Comparison of ENCODE assay signal across 18 mouse cellular contexts in genomic region chr3:56489154-56489553, GRCm38 (mm10).
"Had no signal": no experiment of that assay in that cellular context is flagged by ENCODE, and none has a peak within 500 bp of the region (broad histone marks: within the 10 kb centered on the region; RNA-seq: fewer than 3 reads in every experiment).

No protein-coding gene starts in this region.

- H3K4me1 ChIP-seq: limb, embryonic 12.5 days; liver, embryonic 13.5 days; lung, embryonic 15.5 days; megakaryocyte, embryonic 14.5 days; neural tube, embryonic 12.5 days; stomach, embryonic 15.5 days had no signal

- ATAC-seq: liver, postnatal 0 days; midbrain, embryonic 15.5 days had no signal

- H3K4me3 ChIP-seq: layer of hippocampus, adult 2 months; limb, embryonic 12.5 days; liver, embryonic 13.5 days; lung, embryonic 15.5 days; megakaryocyte, embryonic 14.5 days; midbrain, embryonic 15.5 days; neural tube, embryonic 12.5 days; stomach, embryonic 15.5 days had no signal

- H3K9ac ChIP-seq: limb, embryonic 12.5 days; liver, embryonic 13.5 days; liver, postnatal 0 days; lung, embryonic 15.5 days; midbrain, embryonic 15.5 days; neural tube, embryonic 12.5 days; stomach, embryonic 15.5 days had no signal

- H3K9me3 ChIP-seq: limb, embryonic 12.5 days; liver, embryonic 13.5 days; lung, embryonic 15.5 days; midbrain, embryonic 15.5 days; neural tube, embryonic 12.5 days; stomach, embryonic 15.5 days had no signal

- DNase-seq: kidney, postnatal 10 days; kidney, postnatal 4 days; liver; liver, embryonic 13.5 days; liver, postnatal 0 days; lung, postnatal 14 days; right cerebral cortex, postnatal 14 days; thymus, adult 2 months; thymus, postnatal 25 days had no signal

- H3K27ac ChIP-seq: layer of hippocampus, adult 2 months; limb, embryonic 12.5 days; liver, embryonic 13.5 days; lung, embryonic 15.5 days; macrophage; midbrain, embryonic 15.5 days; neural tube, embryonic 12.5 days; stomach, embryonic 15.5 days had no signal

- H3K36me3 ChIP-seq: limb, embryonic 12.5 days; liver, embryonic 13.5 days; lung, embryonic 15.5 days; midbrain, embryonic 15.5 days; neural tube, embryonic 12.5 days; stomach, embryonic 15.5 days had no signal

- H3K4me2 ChIP-seq: limb, embryonic 12.5 days; liver, embryonic 13.5 days; lung, embryonic 15.5 days; midbrain, embryonic 11.5 days; midbrain, embryonic 15.5 days; neural tube, embryonic 12.5 days; stomach, embryonic 15.5 days had no signal

- H3K27me3 ChIP-seq: limb, embryonic 12.5 days; liver, embryonic 13.5 days; lung, embryonic 15.5 days; megakaryocyte, embryonic 14.5 days; midbrain, embryonic 15.5 days; neural tube, embryonic 12.5 days; stomach, embryonic 15.5 days had no signal
